Mouse (Mus musculus): Measurements from ENCODE around the gene Chaf1a. TPM values are rescaled to one million over a fixed set of nuclear protein-coding genes. Genes with fewer than 3 reads are reported as not detected.
"Not testable (repeated sequence)": the region's sequence is repeated elsewhere in the genome, so short reads cannot be mapped to it uniquely, and the experiment has no call there.

Gene Chaf1a
- polyA plus RNA-seq, 1 experiment from 2014 or later: 12.7 TPM

DNA sequence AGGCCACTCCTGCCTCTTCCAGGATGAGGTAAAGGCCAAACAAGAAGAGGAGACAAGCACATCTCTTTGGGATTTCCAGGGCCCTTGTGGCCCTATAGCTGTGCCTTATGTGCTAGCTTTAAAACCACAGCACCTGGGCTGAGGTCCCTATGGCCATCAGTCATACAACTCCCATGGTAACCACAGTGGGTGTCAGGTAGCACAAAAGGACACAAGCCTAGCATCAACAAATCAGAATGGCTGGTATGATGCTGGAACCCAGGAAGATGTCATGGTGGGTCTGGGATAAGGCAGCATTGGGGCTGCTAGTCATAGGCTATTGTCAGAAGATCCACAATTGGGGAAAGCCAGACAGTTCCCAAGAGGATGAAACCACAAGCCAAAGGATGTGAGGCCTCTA is 30.9 kb downstream of the Chaf1a start:
- Histone ChIP-seq H3K4me1 (ENCODE audit: control insufficient read depth, insufficient read depth, low read length) (peaks cover 13% of the 10 kb centered on the region), H3K36me3 (ENCODE audit: control insufficient read depth, insufficient read depth) (peaks cover 64% of the 10 kb centered on the region), H3K4me2 (ENCODE audit: low read depth, low read length) (no peak overlapping the region), H3K9me3 (replicated peaks; ENCODE audit: control insufficient read depth, low read length) (no peaks in the 10 kb centered on the region), H3K4me3 (ENCODE audit: low read length) (no peak overlapping the region), H3K27ac (ENCODE audit: low read length) (no peak overlapping the region), H3K9ac (ENCODE audit: low read length) (no peak overlapping the region), H3K27me3 (ENCODE audit: control insufficient read depth, insufficient read depth, low read length) (no peaks in the 10 kb centered on the region)
- ATAC-seq (replicated peaks; ENCODE audit: extremely low read depth, insufficient read depth, low FRiP score): no peak

DNA sequence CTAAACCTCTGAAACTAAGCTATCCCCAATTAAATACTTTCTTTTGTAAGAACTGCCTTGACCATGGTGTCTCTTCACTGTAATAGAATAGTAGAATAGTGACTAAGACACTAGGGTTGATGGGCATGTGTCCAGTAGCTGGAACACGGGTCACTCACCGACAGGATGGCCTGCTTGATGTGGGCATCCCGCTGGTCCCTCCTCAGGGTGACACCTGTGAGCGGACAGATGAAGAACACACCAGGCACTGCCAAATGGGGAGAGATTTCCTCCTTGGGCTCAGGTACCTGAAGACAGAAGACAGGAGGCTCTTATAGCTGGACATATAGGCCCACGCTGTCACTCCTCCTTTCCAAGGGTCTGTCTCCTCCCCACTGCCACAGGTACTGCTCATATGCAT is 32.0 kb downstream of the Chaf1a start:
- Histone ChIP-seq H3K27ac (ENCODE audit: low read length) (no peak overlapping the region), H3K9ac (ENCODE audit: low read length) (no peak overlapping the region), H3K4me3 (ENCODE audit: low read length) (no peak overlapping the region), H3K36me3 (ENCODE audit: control insufficient read depth, insufficient read depth) (peaks cover 55% of the 10 kb centered on the region), H3K4me1 (ENCODE audit: control insufficient read depth, insufficient read depth, low read length) (peaks cover 13% of the 10 kb centered on the region), H3K27me3 (ENCODE audit: control insufficient read depth, insufficient read depth, low read length) (no peaks in the 10 kb centered on the region), H3K4me2 (ENCODE audit: low read depth, low read length) (no peak overlapping the region), H3K9me3 (replicated peaks; ENCODE audit: control insufficient read depth, low read length) (no peaks in the 10 kb centered on the region)
- no peak for ATAC-seq (replicated peaks; ENCODE audit: extremely low read depth, insufficient read depth, low FRiP score)
- WGBS: 88% methylated on average over 5 of the region's 5 CpGs

DNA sequence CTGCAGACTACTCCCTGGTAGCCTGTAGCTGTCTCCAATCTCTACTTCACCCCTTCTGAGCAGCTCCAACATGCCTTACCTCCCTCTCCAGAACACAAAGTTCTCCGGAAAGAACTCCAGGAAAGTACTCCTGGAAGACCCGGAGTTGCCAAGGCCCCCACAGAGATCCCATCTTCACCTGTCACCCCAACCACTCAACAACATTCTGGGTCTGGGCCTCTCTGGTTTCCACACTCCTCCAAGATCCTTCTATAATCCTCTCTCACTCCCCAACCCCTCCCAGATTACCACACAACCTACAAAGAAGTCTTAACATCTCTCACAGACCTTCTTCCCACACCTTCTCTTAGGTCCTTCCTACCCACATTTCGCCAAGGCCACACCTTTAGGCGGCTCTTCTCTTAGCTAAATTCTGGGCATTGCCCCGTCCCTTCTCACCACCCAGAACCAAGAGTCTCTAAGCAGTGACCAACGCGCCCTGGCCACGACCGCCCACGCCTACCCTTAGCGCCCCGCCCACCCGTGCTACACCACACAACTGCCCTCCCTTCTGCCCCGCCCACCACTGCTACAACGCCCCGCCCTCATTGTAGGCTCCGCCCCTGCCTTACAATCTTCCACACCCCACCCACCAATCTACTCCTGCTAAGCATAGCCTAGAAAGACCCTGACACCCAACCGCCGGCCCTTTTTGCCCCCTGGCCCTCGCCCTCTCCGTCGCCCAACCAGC is 34.0 kb downstream of the Chaf1a start:
- WGBS: 8% methylated on average over 22 of the region's 22 CpGs
- peak; percentile 18 for ATAC-seq (replicated peaks; ENCODE audit: extremely low read depth, insufficient read depth, low FRiP score)
- no peaks in the 10 kb centered on the region for H3K27me3 ChIP-seq (ENCODE audit: control insufficient read depth, insufficient read depth, low read length)

DNA sequence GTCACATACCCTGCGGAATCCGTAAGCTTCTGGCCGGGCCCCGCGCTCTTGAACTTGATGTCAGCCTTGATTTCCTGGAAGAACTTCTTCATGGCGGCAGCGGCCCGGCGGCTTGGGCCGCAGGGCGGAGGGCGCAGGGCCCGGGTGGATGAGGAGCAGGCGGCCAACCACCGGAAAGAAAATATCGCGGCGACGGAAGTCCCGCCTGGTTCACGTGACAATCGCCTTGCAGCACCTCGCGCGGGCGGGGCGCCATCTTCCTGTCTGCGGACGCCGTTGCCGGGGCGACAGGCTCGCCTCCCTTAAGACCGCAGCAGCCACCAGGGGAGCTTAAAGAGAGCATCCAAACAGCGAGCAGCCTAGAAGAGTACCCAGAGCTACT is 34.6 kb downstream of the Chaf1a start, which contains the start of gene Ubxn6:
TSS of gene Ubxn6 (minus strand) at position 202 of the 382 bp plus-strand sequence.
- peak; percentile 38 for ATAC-seq (replicated peaks; ENCODE audit: extremely low read depth, insufficient read depth, low FRiP score)
- under 1% methylated on average over 35 of the region's 35 CpGs for WGBS
- peak within 1 kb of the TSS; percentile 93 for H3K9ac ChIP-seq (ENCODE audit: low read length)

More for the DNA sequence above, 34.0 kb downstream of the Chaf1a start:
- H3K36me3 ChIP-seq (ENCODE audit: control insufficient read depth, insufficient read depth): peaks cover 35% of the 10 kb centered on the region
- no peaks in the 10 kb centered on the region for H3K9me3 ChIP-seq (replicated peaks; ENCODE audit: control insufficient read depth, low read length)
- H3K4me1 ChIP-seq (ENCODE audit: control insufficient read depth, insufficient read depth, low read length): peaks cover 13% of the 10 kb centered on the region
- H3K4me2 ChIP-seq (ENCODE audit: low read depth, low read length): peak overlapping the region; percentile 79
- H3K9ac ChIP-seq (ENCODE audit: low read length): peak overlapping the region; percentile 93
- H3K4me3 ChIP-seq (ENCODE audit: low read length): peak overlapping the region; percentile 91
- H3K27ac ChIP-seq (ENCODE audit: low read length): peak overlapping the region; percentile 98

DNA sequence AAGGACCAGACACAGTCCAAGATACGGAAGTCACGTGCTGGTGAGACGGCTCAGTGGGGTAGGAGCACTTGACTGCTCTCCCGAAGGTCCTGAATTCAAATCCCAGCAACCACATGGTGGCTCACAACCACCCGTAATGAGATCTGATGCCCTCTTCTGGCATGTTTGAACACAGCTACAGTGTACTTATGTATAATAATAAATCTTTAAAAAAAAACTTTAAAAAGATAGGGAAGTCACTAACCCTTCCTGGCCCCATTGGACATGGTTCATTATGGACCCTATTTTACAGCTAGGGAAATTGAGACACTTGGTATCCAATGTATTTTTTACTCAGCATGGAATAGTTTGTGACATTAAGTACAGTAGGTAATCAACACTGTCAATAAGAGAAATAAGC is 37.3 kb downstream of the Chaf1a start:
- no peaks in the 10 kb centered on the region for H3K9me3 ChIP-seq (replicated peaks; ENCODE audit: control insufficient read depth, low read length)
- no peak overlapping the region for H3K4me3 ChIP-seq (ENCODE audit: low read length)
- H3K4me1 ChIP-seq (ENCODE audit: control insufficient read depth, insufficient read depth, low read length): peaks cover 29% of the 10 kb centered on the region
- H3K27ac ChIP-seq (ENCODE audit: low read length): no peak overlapping the region
- peaks cover 10% of the 10 kb centered on the region; the same call in 1 of the 2 replicates for H3K36me3 ChIP-seq (ENCODE audit: control insufficient read depth, insufficient read depth)
- ATAC-seq (replicated peaks; ENCODE audit: extremely low read depth, insufficient read depth, low FRiP score): no peak
- 88% methylated on average over 5 of the region's 5 CpGs for WGBS
- H3K27me3 ChIP-seq (ENCODE audit: control insufficient read depth, insufficient read depth, low read length): no peaks in the 10 kb centered on the region
- no peak overlapping the region for H3K4me2 ChIP-seq (ENCODE audit: low read depth, low read length)
- no peak overlapping the region for H3K9ac ChIP-seq (ENCODE audit: low read length)

More for the DNA sequence above, 34.6 kb downstream of the Chaf1a start, which contains the start of gene Ubxn6:
- Histone ChIP-seq H3K27me3 (ENCODE audit: control insufficient read depth, insufficient read depth, low read length) (no peaks in the 10 kb centered on the region), H3K4me1 (ENCODE audit: control insufficient read depth, insufficient read depth, low read length) (peaks cover 13% of the 10 kb centered on the region), H3K36me3 (ENCODE audit: control insufficient read depth, insufficient read depth) (peaks cover 30% of the 10 kb centered on the region), H3K27ac (ENCODE audit: low read length) (peak within 1 kb of the TSS; percentile 98), H3K4me3 (ENCODE audit: low read length) (peak within 1 kb of the TSS; percentile 91), H3K4me2 (ENCODE audit: low read depth, low read length) (peak within 1 kb of the TSS; percentile 79), H3K9me3 (replicated peaks; ENCODE audit: control insufficient read depth, low read length) (no peaks in the 10 kb centered on the region)

DNA sequence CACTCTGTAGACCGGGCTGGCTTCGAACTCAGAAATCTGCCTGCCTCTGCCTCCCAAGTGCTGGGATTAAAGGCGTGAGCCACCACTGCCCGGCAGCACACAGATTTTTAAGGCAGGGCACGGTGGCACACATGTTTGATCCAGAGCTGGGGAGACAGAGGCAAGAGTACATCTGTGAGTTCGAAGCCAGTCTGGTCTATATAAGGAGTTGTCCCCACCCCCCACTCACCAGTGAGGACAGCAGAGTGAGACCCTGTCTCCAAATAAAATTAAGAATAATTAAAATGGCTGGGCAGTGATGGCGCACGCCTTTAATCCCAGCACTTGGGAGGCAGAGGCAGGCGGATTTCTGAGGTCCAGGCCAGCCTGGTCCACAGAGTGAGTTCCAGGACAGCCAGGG is 38.1 kb downstream of the Chaf1a start:
- Histone ChIP-seq H3K4me1 (ENCODE audit: control insufficient read depth, insufficient read depth, low read length) (peaks cover 29% of the 10 kb centered on the region), H3K4me2 (ENCODE audit: low read depth, low read length) (peak overlapping the region; percentile 59), H3K27ac (ENCODE audit: low read length) (peak overlapping the region; percentile 78), H3K4me3 (ENCODE audit: low read length) (peak overlapping the region; percentile 31)
- not testable (repeated sequence) for H3K27me3 ChIP-seq (ENCODE audit: control insufficient read depth, insufficient read depth, low read length); H3K9me3 ChIP-seq (replicated peaks; ENCODE audit: control insufficient read depth, low read length); ATAC-seq (replicated peaks; ENCODE audit: extremely low read depth, insufficient read depth, low FRiP score); H3K36me3 ChIP-seq (ENCODE audit: control insufficient read depth, insufficient read depth); H3K9ac ChIP-seq (ENCODE audit: low read length)
- WGBS: 62% methylated on average over 9 of the region's 9 CpGs

DNA sequence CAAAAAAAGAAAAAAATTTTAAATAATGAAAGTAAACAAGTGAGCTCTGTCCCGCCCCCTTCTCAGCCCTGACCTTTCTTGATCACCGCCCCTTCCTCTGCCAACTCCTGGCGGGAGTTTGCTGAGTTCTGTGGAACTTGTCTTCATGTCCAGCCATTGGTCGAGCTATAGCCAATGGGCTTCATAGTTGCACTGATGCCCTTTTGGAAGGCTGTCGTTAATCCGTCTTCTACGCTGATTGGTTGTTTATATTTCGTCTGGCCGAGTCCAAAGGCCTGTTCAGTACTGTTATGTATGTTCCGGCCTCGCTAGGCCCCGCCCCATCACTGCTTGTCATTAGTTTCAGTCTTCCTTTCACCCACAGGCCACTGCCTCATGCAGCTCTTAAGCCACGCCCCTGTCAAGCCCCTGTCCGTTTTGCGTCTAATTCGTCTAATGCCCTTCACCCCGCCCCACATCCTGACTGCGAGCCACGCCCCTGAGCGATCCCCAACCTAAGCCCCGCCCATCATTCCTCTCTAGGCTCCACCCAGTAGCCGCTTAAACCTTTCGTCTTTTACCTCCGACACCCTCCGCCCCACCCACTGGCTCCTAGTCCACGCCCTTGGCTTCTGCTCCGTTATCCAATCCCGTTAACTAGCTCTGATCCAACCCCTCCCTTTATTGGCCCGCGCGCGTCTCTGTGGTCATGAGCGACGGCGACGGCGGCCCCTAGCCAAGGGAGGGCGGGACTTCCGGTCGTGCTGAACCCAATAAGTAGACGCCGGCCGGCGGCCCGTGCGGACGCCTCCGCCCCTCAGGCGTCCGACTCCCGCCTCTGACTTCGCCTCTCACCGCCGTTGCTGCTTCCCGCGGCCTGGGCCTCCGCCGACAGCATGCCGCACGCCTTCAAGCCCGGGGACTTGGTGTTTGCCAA is 38.9 kb downstream of the Chaf1a start, which contains the start of gene Hdgfl2:
TSS of gene Hdgfl2 (plus strand) at position 755 of the 916 bp plus-strand sequence.
- Histone ChIP-seq H3K36me3 (ENCODE audit: control insufficient read depth, insufficient read depth) (peaks cover 7% of the 10 kb centered on the region; the same call in 1 of the 2 replicates), H3K27ac (ENCODE audit: low read length) (peak within 1 kb of the TSS; percentile 79), H3K9ac (ENCODE audit: low read length) (peak within 1 kb of the TSS; percentile 95), H3K9me3 (replicated peaks; ENCODE audit: control insufficient read depth, low read length) (no peaks in the 10 kb centered on the region), H3K4me2 (ENCODE audit: low read depth, low read length) (peak within 1 kb of the TSS; percentile 85), H3K27me3 (ENCODE audit: control insufficient read depth, insufficient read depth, low read length) (no peaks in the 10 kb centered on the region), H3K4me1 (ENCODE audit: control insufficient read depth, insufficient read depth, low read length) (peaks cover 25% of the 10 kb centered on the region), H3K4me3 (ENCODE audit: low read length) (peak within 1 kb of the TSS; percentile 97)
- peak; percentile 92 for ATAC-seq (replicated peaks; ENCODE audit: extremely low read depth, insufficient read depth, low FRiP score)
- WGBS: under 1% methylated on average over 61 of the region's 61 CpGs

DNA sequence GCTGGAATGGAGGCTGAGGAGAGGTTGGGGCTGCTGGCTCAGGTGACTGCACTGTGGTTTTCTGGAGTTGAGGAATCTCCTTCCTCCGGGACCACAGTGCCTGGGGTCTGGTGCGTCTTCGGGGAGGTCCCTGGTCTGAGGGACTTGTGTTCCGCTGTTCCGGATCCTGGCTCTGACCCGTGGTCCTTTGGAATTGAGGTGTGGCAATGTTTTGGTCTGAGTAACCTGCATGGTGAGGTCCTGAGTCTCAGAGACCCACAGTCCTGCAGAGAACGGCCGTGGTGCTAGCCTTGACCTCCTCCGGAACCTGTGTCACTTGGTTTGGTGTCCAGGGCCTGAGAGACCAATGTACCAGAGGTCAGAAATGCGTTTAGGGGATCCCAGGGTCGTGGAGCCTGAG is 39.7 kb downstream of the Chaf1a start:
- H3K4me3 ChIP-seq (ENCODE audit: low read length): peak overlapping the region; percentile 97
- H3K9me3 ChIP-seq (replicated peaks; ENCODE audit: control insufficient read depth, low read length): no peaks in the 10 kb centered on the region
- H3K36me3 ChIP-seq (ENCODE audit: control insufficient read depth, insufficient read depth): peaks cover 10% of the 10 kb centered on the region; the same call in 1 of the 2 replicates
- H3K4me1 ChIP-seq (ENCODE audit: control insufficient read depth, insufficient read depth, low read length): peaks cover 23% of the 10 kb centered on the region
- H3K27me3 ChIP-seq (ENCODE audit: control insufficient read depth, insufficient read depth, low read length): no peaks in the 10 kb centered on the region
- H3K27ac ChIP-seq (ENCODE audit: low read length): peak overlapping the region; percentile 79
- under 1% methylated on average over 11 of the region's 11 CpGs for WGBS
- peak overlapping the region; percentile 85 for H3K4me2 ChIP-seq (ENCODE audit: low read depth, low read length)
- no peak for ATAC-seq (replicated peaks; ENCODE audit: extremely low read depth, insufficient read depth, low FRiP score)
- peak overlapping the region; percentile 95 for H3K9ac ChIP-seq (ENCODE audit: low read length)

Data from heart, embryonic 16.5 days (tissue).